Mouse (Mus musculus) liver, postnatal 0 days (tissue): ENCODE measurements around the gene Inhbc.

Experiments
- CTCF ChIP-seq: sonication (generic); IDR thresholded peaks from 2 replicates; pipeline ENCODE4 v1.5.1; 2016; ENCODE audit warnings: antibody characterized with exemption, low read depth
- EP300 ChIP-seq: IDR thresholded peaks from 2 replicates; pipeline ENCODE4 v1.6.1; 2016; ENCODE audit warnings: antibody characterized with exemption, low read depth, mild to moderate bottlenecking

DNA sequence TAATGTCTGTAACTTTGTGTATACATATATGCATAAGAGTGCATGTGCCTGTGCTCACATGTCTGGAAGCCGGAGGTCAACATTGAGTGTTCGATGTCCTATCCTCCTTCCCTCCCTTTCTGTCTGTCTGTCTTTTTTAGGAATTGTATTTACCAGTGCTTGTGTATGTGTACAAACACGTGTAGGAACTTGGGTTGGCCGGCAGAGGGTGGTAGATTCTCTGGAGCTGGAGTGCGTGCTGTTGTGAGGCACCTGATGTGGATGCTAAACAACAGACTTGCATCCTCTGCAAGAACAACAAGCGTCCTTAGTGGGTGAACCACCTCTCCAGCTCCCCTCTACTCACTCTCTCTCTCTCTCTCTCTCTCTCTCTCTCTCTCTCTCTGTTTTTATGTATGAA lies 21.5 kb upstream of the Inhbc start:
- TF ChIP-seq CTCF (peak; percentile 28; the same call in 1 of the 2 replicates), EP300 (no peak)
